Mouse (Mus musculus) cerebellum, adult 9-10 months (tissue): Measurements from ENCODE around the gene Abcc3.
"Not testable (repeated sequence)": the region's sequence is repeated elsewhere in the genome, so short reads cannot be mapped to it uniquely, and the experiment has no call there.

ENCODE experiments used
- DNase-seq: peaks from one replicate; pipeline ENCODE4 v3.0.0; 2022

Abcc3 gene

DNA sequence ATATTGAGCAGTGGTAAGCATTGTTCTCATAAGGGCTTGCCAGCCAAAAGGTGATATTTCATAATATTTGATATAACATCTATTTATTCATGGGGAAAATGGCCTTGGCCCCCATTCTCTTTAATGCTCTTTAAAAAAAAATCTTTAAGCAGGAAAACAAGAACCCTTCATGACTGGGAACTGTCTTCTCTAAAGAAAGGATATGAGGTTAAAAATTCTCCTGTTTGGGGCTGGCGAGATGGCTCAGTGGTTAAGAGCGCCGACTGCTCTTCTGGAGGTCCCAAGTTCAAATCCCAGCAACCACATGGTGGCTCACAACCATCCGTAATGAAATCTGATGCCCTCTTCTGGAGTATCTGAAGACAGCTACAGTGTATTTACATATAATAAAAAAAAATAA is 9.2 kb upstream of the Abcc3 start:
- not testable (repeated sequence) for DNase-seq

DNA sequence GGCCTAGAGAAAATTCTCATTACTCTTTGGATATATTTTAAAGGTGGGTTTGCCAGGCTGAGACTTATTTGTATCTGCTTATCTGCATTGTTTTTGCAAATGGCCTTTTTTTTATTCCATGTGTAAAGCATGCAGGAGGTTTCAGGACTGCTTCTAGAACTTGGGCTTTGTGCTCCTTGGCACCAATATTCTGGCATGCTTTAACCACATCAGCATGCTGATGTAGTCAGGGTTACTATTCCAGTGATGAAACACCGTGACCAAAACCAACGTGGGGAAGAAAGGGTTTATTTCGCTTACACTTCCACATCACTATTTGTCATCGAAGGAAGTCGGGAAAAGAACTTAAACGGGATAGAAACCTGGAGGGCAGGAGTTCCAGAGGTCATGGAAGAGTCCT is 8.2 kb upstream of the Abcc3 start:
- DNase-seq, result no peak

DNA sequence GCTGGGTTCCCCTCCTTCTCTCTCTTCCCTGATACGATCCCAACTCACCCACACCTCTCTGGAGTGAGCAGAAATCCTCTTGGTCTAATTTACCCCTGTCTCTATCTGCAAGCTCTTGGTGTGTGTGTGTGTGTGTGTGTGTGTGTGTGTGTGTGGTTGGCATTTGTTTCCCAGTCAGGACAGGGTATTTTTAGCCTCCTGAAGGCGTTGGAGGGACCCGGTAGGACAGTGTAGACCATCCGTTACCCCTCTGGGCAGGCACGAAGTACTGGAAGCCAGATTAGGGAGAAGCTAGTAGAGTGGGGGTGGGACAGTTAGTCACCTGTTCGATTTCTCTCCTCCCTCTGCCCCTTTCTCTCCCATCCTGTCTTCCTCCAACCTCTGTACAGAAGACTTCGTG is 1.3 kb upstream of the Abcc3 start:
- no peak for DNase-seq

GRCm38 (mm10) chr11:94393490-94393889 is 693 bp upstream of the Abcc3 start:
- not testable (repeated sequence) for DNase-seq

GRCm38 (mm10) chr11:94391661-94392060 is 1.1 kb downstream of the Abcc3 start:
- no peak for DNase-seq

DNA sequence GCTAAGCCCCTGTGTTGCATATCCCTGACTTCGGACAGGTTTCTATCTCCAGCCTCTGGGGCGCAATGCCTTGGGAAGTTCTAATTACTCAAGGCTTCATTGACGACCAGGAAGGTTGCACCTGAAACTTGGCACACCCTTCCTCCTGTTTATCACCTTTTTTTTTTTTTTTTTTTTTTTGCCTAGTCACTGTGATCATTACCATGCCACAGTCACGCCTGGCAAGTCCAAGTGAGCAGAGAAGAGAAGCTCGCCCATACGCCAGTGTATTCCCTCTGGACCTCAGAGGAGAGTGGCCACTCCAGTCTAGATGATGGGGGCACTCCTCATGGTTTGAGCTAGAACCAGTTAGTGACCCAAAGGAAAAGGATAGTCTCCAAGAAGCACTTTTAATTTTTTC is 2.0 kb downstream of the Abcc3 start:
- DNase-seq, result no peak

DNA sequence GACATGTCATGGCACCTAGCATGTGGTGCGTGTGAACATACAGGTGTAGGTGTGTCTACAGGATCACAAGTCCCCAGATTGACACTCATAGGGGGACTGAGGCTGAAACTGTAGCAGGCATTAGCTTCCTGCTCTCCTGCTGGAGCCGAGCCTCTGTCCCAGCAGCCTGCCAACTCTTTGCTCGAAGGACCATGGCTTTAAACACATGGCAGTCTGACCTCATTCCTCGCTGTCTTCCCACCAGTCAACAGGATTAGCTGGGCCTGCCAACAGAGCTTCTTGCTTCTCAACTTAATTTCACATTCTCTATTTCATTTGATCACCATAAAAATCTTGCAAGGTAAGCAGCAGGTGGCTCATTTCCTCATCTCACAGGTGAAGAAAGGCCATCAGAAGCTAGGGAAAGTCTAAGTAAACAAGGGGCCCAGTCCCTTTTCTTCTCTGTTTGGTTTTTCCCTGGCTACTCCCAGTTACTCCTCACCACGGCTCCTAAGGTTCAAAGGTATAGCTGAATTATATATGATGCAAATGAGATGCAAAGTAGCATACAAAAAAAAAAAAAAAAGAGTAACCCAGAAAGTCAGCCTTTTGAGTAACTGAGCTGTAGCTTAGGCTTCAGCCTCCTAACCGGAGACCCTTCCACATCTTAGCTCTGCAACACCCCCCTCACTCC is 2.9 kb downstream of the Abcc3 start:
- peak; percentile 79 for DNase-seq

- no peak for DNase-seq
These were observed 3.8 kb downstream of the Abcc3 start for GRCm38 (mm10) chr11:94389021-94389420.

DNA sequence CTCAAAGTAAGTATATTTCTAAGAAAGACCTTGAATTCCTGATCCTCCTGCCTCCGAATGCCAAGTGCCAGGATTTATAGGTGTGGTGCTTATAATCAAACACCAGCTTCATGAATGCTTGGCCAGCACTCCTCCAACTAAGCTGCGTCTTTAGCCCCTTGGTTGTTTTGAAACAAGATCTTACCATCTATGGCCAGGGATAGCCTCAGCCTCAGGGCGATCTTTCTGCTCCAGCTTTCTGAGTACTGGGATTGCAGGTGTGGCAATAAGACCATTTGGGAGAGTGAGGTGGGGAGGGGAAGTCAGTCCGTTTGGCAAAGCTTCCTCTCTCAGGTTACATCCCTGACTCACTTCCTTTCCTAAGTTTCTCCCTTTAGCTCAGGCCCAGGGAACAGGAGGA is 5.0 kb downstream of the Abcc3 start:
- no peak for DNase-seq

- DNase-seq, result no peak
These were observed 6.6 kb downstream of the Abcc3 start for GRCm38 (mm10) chr11:94385977-94386771.

GRCm38 (mm10) chr11:94379736-94380135 is 13.1 kb downstream of the Abcc3 start:
- no peak for DNase-seq

GRCm38 (mm10) chr11:94379061-94379460 is 13.7 kb downstream of the Abcc3 start:
- DNase-seq, result no peak

DNA sequence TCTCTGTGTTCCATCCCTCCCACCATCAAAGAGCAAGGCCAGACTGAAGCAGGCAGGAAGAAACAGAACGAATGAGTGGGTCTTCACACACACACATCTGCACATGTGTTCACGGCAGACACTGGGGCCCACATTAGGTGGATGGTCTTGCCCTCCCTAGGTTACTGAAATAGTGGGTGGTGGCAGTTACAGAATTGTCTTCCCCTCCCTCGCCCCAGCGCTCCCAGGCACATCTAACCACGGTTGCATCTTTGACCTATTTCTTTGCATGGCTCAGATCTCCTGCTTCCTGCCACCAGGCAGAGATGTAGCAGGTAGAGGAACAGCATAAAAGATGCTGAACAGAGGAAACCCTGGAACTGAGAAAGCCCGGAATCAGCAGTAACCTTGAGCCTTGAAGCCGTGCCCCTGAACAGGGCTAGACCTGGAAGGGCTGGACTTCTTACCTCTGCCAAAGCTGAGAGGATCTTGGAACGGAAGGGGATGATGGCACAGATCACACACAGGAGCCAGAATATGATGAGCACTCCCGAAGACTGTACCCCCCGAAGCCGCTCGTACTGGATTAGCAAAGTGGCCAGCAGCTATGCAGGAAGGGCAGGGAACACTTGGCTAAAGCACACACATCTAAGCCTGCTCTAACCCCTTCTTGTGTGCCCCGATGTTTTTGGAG is 18.4 kb downstream of the Abcc3 start:
- DNase-seq, result no peak

DNA sequence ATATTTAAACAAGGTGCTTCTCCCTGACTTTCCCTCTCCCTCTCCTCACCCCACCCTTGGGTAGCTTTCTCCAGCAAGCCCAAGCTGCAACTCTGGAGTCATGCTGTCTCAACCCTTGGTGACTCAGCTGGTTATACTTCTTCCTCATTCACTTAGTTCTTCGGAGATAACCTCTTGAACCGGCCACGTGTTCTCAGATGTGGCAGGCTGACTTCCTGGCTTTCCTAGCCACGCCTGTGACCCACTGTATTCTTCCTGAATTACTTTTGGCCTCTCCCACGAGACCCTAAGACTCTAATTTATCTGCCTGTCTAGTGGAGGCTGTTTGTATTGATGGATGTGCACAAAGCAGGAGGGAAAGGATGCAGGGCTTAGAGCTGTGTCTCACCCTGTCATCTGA is 22.0 kb downstream of the Abcc3 start:
- no peak for DNase-seq

GRCm38 (mm10) chr11:94369981-94370380 is 22.8 kb downstream of the Abcc3 start:
- no peak for DNase-seq

GRCm38 (mm10) chr11:94365340-94365739 is 27.5 kb downstream of the Abcc3 start:
- DNase-seq, result no peak

GRCm38 (mm10) chr11:94363690-94364089 is 29.1 kb downstream of the Abcc3 start:
- no peak for DNase-seq

DNA sequence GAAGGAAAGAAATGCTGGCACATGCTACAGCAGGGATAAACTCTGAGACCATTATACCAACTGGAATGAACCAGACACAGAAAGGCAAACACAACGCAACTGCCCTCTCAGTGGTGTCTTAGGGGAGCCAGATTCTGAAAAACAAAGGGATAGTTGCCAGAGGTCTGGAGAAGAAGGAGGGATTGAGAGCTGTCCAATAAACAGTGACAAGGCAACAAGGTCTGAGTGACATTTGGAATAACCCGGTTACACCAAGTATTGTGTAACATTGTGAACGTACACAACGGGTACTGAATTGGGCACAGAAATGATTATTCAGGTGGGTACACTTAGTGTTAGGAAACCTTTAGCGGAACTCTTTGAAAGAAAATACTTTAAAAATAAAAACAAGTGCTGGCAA is 30.7 kb downstream of the Abcc3 start:
- no peak for DNase-seq

DNA sequence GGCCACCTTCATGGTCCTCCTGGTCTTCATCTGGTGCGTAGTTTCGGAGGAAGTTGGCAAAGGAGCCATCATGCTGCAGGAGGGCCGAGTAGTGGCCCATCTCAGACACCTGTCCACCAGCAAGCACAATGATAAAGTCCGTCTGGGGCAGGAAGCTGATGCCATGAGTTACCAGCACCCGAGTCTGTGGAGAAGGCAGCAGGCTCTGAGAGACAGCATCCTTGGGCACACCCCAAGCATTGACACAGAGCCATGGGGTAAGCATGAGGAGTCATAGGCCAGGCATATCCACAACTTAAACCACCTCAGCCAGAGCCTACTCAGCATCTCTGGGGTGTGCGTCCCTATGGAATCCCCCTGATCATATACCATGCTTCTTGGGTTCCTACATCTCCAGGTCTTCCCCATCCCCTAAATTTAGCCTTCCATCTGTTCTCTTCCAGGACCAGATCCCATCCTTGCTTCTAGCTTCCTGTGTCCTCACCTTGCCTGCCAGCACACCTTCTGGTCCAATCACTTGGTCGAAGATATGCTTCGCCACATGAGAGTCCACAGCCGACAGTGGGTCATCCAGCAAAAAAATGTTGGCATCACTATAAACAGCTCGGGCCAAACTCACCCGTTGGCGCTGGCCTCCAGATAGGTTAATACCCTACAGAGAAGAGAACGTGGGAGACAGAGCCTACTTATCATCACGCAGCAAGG is 31.5 kb downstream of the Abcc3 start:
- peak; percentile 90 for DNase-seq

GRCm38 (mm10) chr11:94359168-94359567 is 33.6 kb downstream of the Abcc3 start:
- no peak for DNase-seq

DNA sequence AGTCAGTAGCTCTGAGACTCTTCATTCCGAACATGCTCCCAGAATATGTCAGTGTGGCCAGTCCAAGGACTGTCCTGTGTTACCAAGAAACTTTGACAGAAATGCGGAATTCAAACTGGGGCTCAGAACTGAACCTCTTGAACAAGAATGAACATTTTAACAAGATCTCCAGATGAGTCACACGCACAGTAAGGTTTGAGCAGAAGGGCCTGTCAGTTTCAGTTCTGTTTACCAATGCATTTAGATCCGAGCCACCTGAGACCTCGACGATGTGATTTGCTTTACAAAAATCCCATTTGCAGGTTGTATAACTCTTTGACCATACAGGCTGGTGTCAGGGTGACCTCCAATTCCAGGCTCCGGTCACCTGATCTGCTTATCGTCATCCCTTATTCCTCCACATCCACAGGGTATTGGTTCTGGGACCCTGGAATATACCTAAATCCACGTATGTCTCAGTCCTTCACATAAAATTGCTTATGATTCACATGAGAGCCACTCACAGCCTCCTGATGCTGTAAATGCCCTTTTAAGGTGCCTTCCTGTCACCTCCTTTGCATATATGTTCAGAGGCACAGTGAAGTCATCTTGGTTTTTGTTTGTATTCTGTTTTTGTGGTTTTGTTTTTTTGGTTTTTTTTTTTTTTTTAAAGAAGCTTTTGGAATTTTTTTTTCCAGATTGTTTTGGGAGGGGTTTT is 37.1 kb downstream of the Abcc3 start:
- no peak for DNase-seq

- DNase-seq, result no peak
These were observed 41.7 kb downstream of the Abcc3 start for GRCm38 (mm10) chr11:94351094-94351493.

DNA sequence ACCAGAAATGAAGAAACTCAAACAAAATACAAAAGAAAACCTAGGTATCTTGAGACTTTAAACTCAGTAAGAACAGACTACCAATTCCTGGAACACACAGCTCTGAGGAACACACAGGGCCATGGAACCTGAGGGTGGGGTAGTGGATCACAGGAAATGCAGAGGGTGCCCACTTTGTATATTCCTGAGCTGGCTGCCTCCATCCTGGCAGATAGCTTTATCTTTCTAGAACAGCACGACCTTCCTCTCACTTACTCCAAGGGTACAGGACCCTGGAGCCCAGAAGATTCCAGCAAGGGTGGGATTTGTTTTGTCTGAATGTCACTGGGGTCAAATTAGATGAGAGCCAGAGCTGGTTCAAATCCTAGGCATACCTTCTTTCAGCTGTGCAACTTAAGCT is 42.5 kb downstream of the Abcc3 start:
- no peak for DNase-seq
